Mouse (Mus musculus) cerebral cortex, adult 2 months (tissue): Measurements from ENCODE around the gene Dip2b.

ENCODE experiments used
- WGBS: fragments of 180-500 bp; shearing (Covaris S2); methylation state at CpG from one replicate; pipeline ENCODE4 v1.1.7; 2018; 5-methylcytosine and 5-hydroxymethylcytosine counted together

Gene Dip2b

DNA sequence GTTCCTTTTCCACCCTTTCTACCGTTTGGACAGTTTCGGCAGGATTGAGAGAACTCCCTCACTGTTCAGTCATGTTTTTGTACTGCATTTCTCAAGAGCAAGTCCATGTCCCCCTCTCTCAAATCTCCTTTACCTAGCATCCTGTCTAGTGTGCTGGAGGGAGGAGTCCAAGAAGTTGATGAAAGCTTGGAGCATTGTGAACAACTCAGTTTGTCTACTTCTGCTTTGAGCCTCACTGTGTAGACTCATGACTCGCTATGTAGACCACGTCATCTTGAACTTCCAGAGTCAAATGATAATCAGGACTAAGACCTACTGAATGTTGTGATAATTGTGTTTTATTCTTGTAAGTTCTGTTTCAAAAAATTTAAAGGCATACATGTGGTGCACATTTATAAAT lies 46.4 kb downstream of the Dip2b start:
- WGBS = 80% methylated on average over 4 of the region's 4 CpGs

DNA sequence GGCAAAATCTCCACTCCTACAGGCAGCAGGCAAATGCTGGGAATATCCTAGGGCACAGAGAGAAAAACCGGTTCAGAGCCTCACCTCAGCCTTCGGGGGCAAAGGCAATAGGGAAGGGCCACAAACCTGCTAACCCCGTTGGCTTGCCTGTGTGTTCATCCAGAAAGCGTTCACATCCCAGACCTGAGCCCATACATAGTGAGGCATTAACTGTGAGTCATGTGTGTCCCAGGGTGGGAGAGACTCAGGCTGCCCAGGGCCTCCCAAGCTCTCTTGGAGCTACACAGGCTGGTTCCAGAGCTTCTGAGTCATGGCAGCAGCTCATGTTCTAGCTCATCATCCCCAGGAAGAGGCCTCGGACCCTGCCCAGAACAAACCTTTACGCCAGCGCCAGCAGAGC lies 49.6 kb downstream of the Dip2b start:
- 54% methylated on average over 7 of the region's 7 CpGs for WGBS

DNA sequence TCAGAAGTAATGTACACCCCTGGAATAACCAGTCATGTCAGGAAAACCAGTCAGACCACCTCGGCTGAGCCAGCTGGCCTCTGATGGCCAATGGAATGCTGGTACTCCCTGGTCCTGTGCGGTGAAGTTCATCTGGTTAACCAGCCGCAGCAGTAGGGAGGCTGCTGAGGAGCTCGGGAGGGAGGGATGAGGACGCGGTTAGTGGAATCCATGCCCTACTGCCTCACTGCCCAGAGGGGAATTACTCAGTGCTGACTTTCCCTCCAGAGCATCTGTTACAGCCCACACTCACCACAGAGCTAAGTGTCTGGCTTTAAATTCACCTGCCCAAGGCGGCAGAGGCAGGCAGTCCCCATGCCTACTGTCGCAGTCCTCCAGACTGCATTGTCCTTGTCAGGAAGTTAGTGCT lies 51.2 kb downstream of the Dip2b start:
- 40% methylated on average over 8 of the region's 8 CpGs for WGBS

DNA sequence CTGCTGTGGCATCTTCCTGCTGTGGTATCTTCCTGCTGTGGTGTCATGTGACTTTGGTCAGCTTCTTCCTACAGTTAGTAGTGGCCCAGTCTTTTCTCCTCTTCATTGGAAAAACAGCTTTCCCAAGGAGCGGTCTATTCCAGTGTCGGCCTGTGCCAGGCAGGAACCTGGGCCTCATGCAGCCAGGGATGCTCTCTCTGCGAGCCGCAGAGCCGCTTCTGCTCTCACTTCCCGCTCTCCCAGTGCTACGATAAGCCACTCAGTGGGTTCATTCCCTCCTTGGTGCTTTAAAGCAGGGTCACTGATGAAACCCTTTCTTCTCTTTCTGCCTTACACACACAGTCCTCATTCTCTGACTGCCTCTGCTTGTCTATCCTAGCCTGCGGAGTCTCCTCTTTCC lies 53.4 kb downstream of the Dip2b start:
- 33% methylated on average over 8 of the region's 8 CpGs for WGBS

DNA sequence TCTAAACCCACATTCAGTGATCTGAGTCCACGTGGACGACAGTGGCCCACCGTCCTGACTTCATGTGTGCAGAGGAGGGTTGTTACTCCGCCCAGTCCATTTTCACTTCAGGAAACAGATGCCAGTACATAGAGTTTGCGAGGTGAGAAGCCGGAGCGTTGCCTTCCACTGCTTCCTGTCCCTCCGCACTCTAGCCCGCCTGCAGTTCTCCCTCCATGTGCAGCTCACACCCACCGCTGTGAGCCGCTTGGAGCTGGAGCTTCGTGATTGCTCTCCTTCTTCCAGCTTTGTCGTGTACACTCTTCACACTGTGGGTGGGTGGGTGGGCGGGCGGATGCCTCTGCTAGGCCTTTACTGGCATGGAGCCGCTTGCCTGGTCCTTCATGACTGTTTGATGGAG lies 53.8 kb downstream of the Dip2b start:
- WGBS = 25% methylated on average over 16 of the region's 16 CpGs

DNA sequence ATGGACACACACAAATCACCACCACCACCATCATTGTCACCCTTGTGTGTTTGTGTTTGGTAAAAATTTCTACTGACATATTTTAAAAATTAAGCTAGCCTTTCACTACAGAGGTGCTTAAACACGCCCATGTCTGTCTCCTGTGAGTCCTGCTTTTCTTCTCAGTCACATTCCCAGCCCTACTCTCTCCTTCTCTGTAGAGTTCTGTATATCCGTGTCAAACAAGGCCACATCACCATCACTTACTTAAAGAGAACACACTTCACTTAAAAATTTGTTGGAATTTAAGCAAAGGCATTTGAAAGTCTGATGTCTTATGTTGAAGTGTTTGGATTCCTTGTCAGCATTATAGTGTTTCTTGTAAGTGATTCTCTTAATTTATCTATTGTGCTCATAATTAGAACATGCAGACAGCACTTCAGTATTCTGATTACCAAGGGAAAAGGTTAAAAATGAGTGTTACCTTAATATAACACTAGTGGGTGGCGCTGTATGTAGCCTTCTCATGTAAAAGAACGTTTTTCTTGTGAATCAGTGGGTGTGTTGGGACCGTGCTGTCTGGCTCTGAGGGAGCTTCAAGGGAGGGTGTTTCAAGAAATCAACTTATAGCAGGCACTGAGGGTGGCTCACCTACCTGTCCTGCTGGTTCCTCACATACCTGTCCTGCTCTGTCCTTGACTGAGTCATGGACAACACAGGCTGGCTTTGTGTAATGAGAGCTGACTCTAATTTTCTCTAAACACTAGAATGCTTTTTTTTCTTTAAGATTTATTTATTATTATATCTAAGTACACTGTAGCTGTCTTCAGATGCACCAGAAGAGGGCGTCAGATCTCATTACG lies 58.3 kb downstream of the Dip2b start:
- WGBS = 59% methylated on average over 7 of the region's 7 CpGs

DNA sequence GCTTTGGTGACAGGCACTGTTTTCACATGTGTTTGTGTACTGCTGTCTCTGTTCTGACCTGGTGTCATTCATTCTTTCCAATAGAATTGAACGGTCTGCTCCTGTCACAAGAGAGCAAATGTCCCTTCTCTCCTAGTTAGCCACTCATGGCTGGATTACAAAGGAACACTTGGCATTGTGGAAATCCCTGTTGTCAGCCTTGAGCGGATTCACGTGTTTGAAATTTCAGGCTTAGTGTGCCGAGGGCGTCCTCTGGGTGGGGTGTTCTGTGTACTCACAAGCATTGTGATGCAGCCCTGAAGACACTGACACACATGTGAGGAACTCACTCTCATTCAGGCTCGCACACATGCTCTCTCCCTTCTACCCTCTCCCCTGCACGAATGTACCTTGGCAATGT lies 61.9 kb downstream of the Dip2b start:
- 44% methylated on average over 7 of the region's 7 CpGs for WGBS

DNA sequence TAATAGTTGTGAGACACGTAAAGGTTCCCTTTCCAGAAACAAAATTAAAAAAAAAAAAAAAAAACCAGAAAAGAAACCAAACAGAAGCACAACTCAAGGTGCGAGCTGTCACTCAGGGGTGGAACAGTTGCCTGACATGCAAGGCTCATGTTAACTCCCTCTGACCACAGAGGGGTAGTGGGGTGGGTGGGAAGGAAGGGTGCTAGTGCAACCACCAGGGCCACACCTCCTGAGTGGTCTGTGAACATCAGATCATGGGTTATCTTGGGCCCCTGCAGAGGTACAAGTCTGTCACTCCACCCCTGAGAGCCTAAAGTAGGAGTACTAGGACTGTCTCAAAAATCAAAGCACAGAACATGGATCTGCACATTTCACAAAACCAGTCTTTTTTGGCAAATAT lies 65.7 kb downstream of the Dip2b start:
- 83% methylated on average over 2 of the region's 2 CpGs for WGBS

DNA sequence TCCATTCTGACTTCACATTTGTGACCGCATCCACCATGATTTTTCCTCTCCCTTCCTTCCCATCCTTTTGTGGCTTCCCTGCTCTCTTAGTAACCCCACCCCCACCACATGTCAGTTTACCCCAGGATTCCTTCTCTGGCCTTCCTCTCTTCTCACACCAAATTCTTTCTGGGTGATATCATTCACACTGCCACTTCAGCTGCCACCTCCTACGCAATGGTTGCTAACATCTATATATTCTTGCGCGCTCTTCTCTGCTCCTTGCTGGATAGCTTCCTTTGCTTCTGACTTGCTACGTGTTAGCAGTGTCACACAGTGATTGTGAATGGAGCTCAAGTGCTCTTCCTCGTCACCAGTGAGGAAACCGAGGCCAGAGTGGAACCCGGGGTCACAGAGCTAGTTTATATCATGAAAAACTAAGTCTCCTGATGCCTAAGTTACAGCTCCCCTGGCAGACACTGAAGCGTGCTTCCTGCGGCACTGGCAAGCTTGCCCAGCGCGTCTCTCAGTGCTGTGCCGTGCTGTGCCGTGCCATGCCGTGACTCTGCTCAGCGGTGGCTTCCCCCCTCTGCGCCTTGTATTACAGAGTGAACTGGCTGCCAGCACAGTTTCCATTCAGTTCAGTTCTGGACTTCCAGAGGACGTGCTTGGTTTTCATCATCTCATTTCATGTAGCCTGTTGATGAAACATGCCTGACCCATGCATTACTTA lies 69.8 kb downstream of the Dip2b start:
- WGBS = 37% methylated on average over 18 of the region's 18 CpGs

DNA sequence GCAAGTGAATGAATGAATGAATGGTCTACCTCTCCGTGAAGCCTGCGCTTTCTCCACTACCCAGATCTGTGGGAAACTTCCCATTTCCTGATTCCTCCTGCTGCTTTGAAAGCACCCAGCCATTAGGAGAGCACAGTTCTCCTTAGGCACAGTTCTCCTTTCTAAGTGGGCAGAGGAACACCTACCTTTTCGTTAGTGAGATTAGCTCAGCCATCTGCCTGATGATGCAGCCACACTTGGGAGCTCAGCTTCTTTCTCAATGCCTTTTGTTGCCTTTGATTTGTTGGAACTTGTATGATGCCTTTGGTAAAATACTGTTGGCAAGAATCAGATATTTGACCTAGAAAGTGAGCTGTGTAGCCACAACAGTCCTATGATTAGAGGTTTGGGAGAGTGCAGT lies 71.5 kb downstream of the Dip2b start:
- 33% methylated on average over 3 of the region's 3 CpGs for WGBS

DNA sequence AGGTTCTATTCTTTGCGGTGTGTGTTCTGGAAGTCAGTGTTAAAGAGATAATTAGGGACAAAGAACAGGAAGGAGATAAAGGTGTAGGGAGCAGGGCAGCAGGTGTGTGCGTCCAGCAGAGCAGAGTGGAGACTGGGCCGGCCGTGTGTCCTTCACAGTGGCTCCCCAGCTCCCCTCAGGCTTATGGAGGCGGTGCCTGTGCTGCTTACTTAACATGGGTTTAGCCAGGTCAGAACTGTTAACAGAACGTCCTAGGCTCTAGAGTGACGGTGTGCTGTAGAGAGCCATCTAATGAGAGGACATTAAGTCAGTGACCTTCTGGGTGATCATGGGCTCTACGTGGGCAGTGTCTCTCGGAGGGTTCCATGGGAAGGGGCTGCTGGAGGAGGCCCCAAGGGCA lies 73.4 kb downstream of the Dip2b start:
- 85% methylated on average over 9 of the region's 9 CpGs for WGBS

DNA sequence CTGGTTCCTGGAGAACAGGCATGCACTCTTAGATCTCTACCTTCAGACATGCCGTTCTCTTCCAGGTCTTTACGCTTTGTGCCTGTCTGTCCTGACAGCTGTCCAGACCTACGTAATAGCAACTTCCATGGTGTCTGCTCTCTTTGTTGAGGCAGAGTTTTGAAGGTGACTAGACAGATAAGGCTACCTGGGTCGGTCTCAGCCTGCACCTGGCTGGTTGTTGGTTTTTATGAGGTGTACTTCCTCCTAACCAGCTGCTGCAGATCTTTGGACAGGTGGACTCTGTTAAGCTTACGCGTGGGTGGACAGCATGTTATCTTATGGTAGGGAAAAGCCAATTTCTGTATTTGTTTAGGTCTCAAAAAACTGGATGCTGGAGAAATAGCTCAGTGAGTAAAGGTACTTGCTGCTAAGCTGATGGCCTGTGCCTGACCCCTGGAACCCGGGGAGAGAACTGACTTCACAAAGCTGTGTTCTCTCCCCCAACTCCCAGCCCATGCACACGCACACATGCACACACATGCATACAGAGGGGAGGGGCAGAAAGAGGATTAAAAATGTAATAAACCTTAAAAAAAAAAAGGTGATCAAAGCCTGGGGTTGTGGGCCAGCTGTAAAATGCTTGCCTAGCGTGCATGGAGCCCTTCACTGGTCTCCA lies 74.0 kb downstream of the Dip2b start:
- 83% methylated on average over 9 of the region's 9 CpGs for WGBS

DNA sequence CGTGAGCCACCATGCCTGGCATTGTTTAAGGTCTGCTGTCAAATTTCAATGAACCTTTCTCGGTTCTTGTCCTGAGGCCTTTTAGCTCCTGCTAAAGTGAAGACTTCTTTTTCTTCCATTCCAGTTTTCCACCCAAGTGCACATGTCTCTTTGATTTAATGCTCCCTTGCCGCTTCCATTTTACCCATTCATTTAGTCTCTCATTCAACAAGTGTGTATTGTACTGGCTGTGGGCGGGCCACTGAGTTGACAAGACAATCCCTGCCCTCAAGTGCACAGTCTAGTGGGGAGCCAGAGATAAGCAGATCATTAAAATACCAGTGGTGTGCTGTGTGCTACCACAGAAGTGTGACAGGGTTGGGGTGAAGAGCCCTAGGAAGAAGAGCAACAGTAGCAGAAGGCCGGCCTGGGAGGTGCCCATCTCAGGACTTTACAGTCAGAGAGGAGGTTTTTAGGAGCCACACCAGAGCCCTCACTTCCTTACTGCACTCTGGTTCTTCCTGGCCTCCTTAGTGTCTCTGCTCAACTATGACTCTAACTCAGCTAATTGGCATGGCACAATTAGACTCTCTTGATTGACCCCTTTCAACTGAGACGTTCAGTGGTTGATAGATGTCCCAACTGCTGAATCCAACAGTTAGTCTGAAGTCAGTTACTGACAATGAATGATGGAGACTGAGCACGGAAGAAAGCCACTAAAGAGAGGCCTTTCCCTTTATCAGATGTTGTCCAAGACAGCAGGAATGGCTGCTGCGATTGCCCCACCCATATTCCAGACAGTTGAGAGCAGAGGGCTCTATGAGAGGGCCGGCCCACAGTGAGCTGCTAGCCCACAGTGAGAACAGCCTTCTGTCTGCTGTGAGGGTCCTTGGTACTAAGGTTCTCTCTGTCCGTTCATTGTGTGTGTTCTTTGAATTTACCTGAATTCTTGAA lies 75.1 kb downstream of the Dip2b start:
- WGBS = 70% methylated on average over 10 of the region's 10 CpGs

DNA sequence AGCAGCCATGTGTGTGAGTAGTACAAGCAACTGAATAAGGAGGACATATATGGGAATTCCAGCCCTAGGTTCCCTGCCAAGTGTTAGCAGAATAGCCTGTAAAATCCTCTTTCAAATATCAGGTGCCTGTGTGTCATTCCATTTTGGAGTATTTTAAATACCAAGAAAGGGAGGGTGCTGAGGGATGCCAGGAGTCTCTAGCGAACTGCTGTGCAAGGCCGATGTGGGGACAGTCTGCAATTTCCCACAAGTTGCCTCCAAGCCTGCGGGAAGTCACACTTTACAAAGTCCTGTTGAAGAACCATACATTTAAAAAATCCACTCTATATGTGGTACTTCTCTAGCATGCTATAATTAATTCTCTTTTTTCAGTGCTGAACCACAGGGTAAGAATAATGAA lies 77.0 kb downstream of the Dip2b start:
- WGBS = 54% methylated on average over 3 of the region's 3 CpGs

DNA sequence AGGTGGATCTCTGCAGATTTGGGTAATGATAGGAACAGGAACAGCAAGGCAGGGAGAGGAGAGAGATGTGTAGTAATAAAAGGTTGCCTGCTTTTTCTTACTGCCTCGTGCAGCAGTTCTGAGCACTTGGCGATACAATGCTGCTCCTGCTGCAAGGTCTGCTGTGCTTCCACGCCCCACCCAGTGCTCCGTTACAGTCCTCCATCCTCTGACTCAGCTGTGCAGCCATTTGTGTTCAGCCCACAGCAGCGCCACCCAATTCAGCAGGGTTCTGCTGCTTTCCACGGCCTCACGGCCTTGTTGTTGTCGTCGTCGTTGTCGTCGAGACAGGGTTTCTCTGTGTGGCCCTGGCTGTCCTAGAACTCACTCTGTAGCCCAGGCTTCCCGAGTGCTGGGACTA lies 77.9 kb downstream of the Dip2b start:
- WGBS = 69% methylated on average over 13 of the region's 13 CpGs

DNA sequence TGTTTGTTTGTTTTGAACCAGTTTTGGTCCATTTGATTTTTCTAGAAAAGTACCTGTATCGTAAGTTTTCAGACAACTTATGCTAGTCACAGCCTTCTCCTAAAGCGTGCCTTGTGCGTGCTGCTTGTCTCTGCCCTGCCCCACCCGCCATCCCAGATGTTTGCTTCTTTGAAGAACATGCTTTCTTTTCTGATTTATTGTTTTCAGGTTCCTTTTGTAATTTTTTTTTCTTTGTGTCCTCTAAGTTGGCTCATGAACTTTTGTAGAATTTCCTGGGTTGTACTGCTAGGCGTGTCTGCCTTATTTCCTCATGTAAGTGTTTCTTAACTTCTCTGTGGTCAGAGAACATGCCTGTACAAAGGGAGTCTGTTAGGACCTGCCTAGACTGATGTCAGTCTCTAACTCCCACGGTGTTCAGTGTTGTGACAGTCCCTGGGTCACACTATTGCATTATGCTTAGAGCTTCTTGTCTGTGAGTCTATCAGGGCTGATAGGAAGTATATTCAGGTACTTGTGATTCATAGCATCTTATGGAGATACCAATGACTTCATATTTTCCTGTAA lies 80.8 kb downstream of the Dip2b start:
- 71% methylated on average over 6 of the region's 6 CpGs for WGBS

DNA sequence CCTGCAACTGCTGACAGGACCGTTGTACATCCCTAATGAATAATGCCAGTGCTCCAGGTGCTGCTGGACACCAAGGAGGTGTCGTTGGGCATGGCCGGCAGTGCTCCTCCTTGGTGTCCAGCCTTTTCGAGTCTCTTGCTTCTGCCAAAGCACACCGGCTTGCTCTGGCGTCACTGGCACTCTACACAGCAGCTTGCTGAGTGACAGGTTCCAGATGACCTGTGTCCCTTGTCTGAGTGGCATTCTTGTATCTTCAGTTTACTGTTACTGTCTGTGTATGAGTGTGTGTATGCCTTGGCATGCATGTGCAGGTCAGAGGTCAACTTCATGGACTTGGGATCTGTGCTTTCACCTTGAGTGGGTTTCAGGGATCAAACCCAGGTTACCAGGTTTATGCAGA lies 83.0 kb downstream of the Dip2b start:
- 89% methylated on average over 6 of the region's 6 CpGs for WGBS

DNA sequence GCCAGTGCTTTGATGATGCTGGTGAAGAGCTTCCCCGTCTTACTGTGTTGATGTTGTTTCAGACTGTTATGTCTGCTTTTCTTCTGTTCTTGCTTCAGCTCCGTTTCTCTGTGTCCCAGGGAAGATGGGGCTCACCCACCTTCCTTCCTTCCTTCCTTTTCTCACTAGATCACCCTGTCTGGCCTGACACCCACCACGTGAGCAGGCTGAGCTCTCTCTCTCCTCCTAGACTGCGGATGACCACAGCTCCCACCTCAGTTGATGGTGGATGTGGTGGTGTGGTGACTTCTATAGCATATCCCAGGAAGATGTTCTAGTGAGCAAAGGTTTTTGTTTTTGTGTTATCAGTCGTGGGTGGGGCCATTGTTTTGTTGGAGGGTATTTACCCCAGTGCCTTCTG lies 85.4 kb downstream of the Dip2b start:
- 44% methylated on average over 5 of the region's 5 CpGs for WGBS

DNA sequence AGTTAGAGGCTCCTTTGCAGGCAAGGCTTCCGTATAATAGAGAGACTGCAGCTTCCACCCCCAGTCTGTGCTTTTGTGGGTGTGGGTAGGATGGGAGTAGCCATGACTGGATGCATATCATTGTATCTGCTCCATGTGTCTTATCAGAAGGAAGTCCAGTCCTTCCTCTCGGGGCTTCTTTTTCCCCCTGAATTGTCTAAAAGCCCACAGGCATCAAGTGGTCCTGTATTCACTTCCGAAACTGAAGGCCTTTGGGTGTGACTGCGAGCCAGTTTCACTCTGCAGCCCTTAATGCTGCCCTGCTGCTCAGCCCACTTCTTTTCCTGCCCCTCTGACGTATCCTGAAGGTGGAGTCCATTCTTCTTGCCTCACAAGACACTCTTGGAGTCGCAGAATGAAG lies 86.8 kb downstream of the Dip2b start:
- 66% methylated on average over 6 of the region's 6 CpGs for WGBS

DNA sequence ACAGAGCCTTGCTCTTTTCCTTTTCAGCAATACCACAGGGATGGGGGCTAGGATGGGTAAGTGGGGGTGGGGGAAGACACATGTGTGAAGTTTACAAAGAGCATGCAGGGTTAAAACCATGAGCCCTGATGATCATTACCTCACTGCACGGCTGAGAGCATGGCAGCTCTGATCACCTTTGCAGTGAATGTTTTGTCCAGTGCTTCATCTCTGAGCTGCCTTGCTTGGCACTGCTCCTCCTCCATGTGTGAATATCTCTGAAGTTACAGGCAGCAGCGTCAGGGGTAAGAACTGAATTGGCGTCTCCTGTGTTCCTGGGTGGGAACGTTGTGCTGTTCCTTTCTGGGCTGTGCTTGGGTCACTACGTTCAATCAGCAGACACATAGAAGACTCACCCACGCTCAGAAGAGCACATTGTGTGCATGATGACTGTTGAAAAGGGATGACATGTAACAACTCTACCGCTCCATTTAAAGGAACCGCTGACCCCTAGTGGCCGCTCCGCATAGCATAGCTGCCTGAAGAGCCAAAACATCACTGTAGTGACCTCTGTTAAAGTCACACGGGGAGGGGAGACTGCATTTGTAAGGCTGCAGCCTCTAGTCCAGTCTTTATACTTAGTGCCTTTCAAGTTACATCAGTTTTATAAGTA lies 88.1 kb downstream of the Dip2b start:
- 3% methylated on average over 11 of the region's 11 CpGs for WGBS
